Mouse (Mus musculus): ENCODE measurements at regions not wholly inside any gene's neighbourhood (a gene's known extent, or its start where the extent isn't known, plus 50 kb on each side); places are given as distances from the start of the nearest gene placed in this dataset.

GRCm38 (mm10) chr10:18907276-18907960 is 62.6 kb downstream of the Perp start:
- intact Hi-C loops (cut with DNase I) = loop anchor here (10.0 kb wide), 1 partner anchor 143 kb away; no protein-coding TSS in a partner anchor
- no peak for DNase-seq (ENCODE audit: low spot score in 2 of 2)

- DNase-seq (ENCODE audit: low spot score in 2 of 2) = no peak
- intact Hi-C loops (cut with DNase I) = loop anchor here (10.0 kb wide), 1 partner anchor 145 kb away; no protein-coding TSS in a partner anchor
These were observed 64.5 kb downstream of the Perp start for GRCm38 (mm10) chr10:18909307-18909706.

GRCm38 (mm10) chr10:18910898-18911297 is 66.1 kb downstream of the Perp start:
- peak; percentile 27 to 40 for DNase-seq (ENCODE audit: low spot score in 2 of 2)
- intact Hi-C loops (cut with DNase I) = loop anchor here (10.0 kb wide), 1 partner anchor 994 kb away; the partner anchor contains the start of gene Pex7

- intact Hi-C loops (cut with DNase I) = loop anchor here (2.0 to 10.0 kb wide), 3 partner anchors 270 to 988 kb away; partner anchors contain the start of gene Pex7
- peak; percentile 6 to 65 for DNase-seq (ENCODE audit: low spot score in 2 of 2)
These were observed 72.3 kb downstream of the Perp start for GRCm38 (mm10) chr10:18917120-18917616.

- intact Hi-C loops (cut with DNase I) = no loop called here
- DNase-seq (ENCODE audit: low spot score in 2 of 2) = no peak
These were observed 78.4 kb downstream of the Perp start for GRCm38 (mm10) chr10:18923088-18923821.

GRCm38 (mm10) chr10:18927811-18928210 is 83.0 kb downstream of the Perp start:
- DNase-seq (ENCODE audit: low spot score in 2 of 2) = no peak

GRCm38 (mm10) chr10:18931344-18931743 is 84.1 kb downstream of the Tnfaip3 start:
- intact Hi-C loops (cut with DNase I) = no loop called here

More at GRCm38 (mm10) chr10:18927811-18928210, 83.0 kb downstream of the Perp start:
- intact Hi-C loops (cut with DNase I) = no loop called here

GRCm38 (mm10) chr10:18941447-18941846 is 74.0 kb downstream of the Tnfaip3 start:
- DNase-seq (ENCODE audit: low spot score in 2 of 2) = no peak
- intact Hi-C loops (cut with DNase I) = no loop called here

More at GRCm38 (mm10) chr10:18931344-18931743, 84.1 kb downstream of the Tnfaip3 start:
- DNase-seq (ENCODE audit: low spot score in 2 of 2) = no peak

GRCm38 (mm10) chr10:18941908-18942307 is 73.5 kb downstream of the Tnfaip3 start:
- intact Hi-C loops (cut with DNase I) = no loop called here
- no peak for DNase-seq (ENCODE audit: low spot score in 2 of 2)

- intact Hi-C loops (cut with DNase I) = no loop called here
These were observed 72.0 kb downstream of the Tnfaip3 start for GRCm38 (mm10) chr10:18943296-18944075.

GRCm38 (mm10) chr10:18946727-18947126 is 68.7 kb downstream of the Tnfaip3 start:
- intact Hi-C loops (cut with DNase I) = no loop called here
- DNase-seq (ENCODE audit: low spot score in 2 of 2) = no peak

More at GRCm38 (mm10) chr10:18943296-18944075, 72.0 kb downstream of the Tnfaip3 start:
- no peak for DNase-seq (ENCODE audit: low spot score in 2 of 2)

Data from left cerebral cortex, postnatal 25 days (tissue).